ENCODE assay signal across 8 mouse cellular contexts in genomic region chr2:32694691-32695090, GRCm38 (mm10). TPM values are rescaled to one million over a fixed set of nuclear protein-coding genes. Genes with fewer than 3 reads are reported as not detected.
DNase-seq lines count a peak whose midpoint lies in the region; ATAC-seq lines count a peak whose summit lies in the region.

No protein-coding gene starts in this region.

- no peak for DNase-seq in kidney, adult 8-10 months
- no peak for DNase-seq in embryonic facial prominence, embryonic 14.5 days (ENCODE audit: low spot score)
- no peak for DNase-seq in limb, embryonic 11.5 days (ENCODE audit: low spot score)
- no peak for DNase-seq in frontal cortex, adult 2 months (ENCODE audit: extremely low spot score in 1 of 2, low spot score in 1 of 2)
- DNase-seq in gastrocnemius, postnatal 36 days, result no peak
- no peak for DNase-seq in left cerebral cortex, postnatal 4 days

- H3K4me1 ChIP-seq in kidney, embryonic 16.5 days (ENCODE audit: insufficient read depth, low read length), result peaks cover 17% of the 10 kb centered on the region
- peaks cover 5% of the 10 kb centered on the region; the same call in 1 of the 2 replicates for H3K4me1 ChIP-seq in embryonic facial prominence, embryonic 14.5 days (ENCODE audit: control insufficient read depth, insufficient read depth, low read length)
- peaks cover 3% of the 10 kb centered on the region; the same call in 1 of the 2 replicates for H3K4me1 ChIP-seq in limb, embryonic 11.5 days (ENCODE audit: control insufficient read depth, insufficient read depth, low read length)
- peaks cover 18% of the 10 kb centered on the region for H3K4me1 ChIP-seq in neural tube, embryonic 13.5 days (replicated peaks)

- H3K36me3 ChIP-seq in kidney, embryonic 16.5 days (ENCODE audit: insufficient read depth, low read length), result no peaks in the 10 kb centered on the region
- H3K36me3 ChIP-seq in embryonic facial prominence, embryonic 14.5 days (ENCODE audit: control insufficient read depth, insufficient read depth, low read length), result 0 out of 2 replicates have a peak, but pooled peaks cover 4% of the 10 kb centered on the region
- H3K36me3 ChIP-seq in limb, embryonic 11.5 days (ENCODE audit: control insufficient read depth, insufficient read depth, low read length), result no peaks in the 10 kb centered on the region
- no peaks in the 10 kb centered on the region for H3K36me3 ChIP-seq in neural tube, embryonic 13.5 days

- peak overlapping the region; percentile 85; the same call in 1 of the 2 replicates for H3K27ac ChIP-seq in kidney, embryonic 16.5 days (ENCODE audit: low read length)
- no peak overlapping the region for H3K27ac ChIP-seq in embryonic facial prominence, embryonic 14.5 days (replicated peaks; ENCODE audit: low read depth, low read length)
- no peak overlapping the region for H3K27ac ChIP-seq in limb, embryonic 11.5 days (replicated peaks; ENCODE audit: low read depth, low read length)
- H3K27ac ChIP-seq in neural tube, embryonic 13.5 days (replicated peaks), result peak overlapping the region; percentile 68; the same call in 1 of the 2 replicates

- intact Hi-C loops in gastrocnemius, postnatal 36 days (cut with DNase I), result no loop called here
- intact Hi-C loops in left cerebral cortex, postnatal 4 days (cut with DNase I), result loop anchor here (5.0 kb wide), 1 partner anchor 112 kb away; no protein-coding TSS in a partner anchor

- 86% methylated on average over 12 of the region's 12 CpGs for WGBS in kidney, embryonic 16.5 days
- WGBS in embryonic facial prominence, embryonic 14.5 days, result 86% methylated on average over 12 of the region's 12 CpGs
- 89% methylated on average over 12 of the region's 12 CpGs for WGBS in limb, embryonic 11.5 days
- WGBS in neural tube, embryonic 13.5 days, result 85% methylated on average over 12 of the region's 12 CpGs

- H3K4me2 ChIP-seq in kidney, embryonic 16.5 days (replicated peaks; ENCODE audit: low read depth, low read length), result peak overlapping the region; percentile 83
- H3K4me2 ChIP-seq in embryonic facial prominence, embryonic 14.5 days (ENCODE audit: low read depth, low read length), result peak overlapping the region; percentile 55
- peak overlapping the region; percentile 79; the same call in 1 of the 2 replicates for H3K4me2 ChIP-seq in limb, embryonic 11.5 days (ENCODE audit: low read depth, severe bottlenecking)
- H3K4me2 ChIP-seq in neural tube, embryonic 13.5 days, result peak overlapping the region; percentile 84

- H3K4me3 ChIP-seq in kidney, embryonic 16.5 days (ENCODE audit: low read length), result peak overlapping the region; percentile 83
- peak overlapping the region; percentile 69 for H3K4me3 ChIP-seq in embryonic facial prominence, embryonic 14.5 days (ENCODE audit: low read depth, low read length)
- peak overlapping the region; percentile 61; the same call in 1 of the 2 replicates for H3K4me3 ChIP-seq in limb, embryonic 11.5 days (ENCODE audit: low read depth, low read length)
- peak overlapping the region; percentile 72 for H3K4me3 ChIP-seq in neural tube, embryonic 13.5 days

- peak overlapping the region; percentile 78 for H3K9ac ChIP-seq in kidney, embryonic 16.5 days (replicated peaks; ENCODE audit: low read length)
- peak overlapping the region; percentile 53; the same call in 1 of the 2 replicates for H3K9ac ChIP-seq in embryonic facial prominence, embryonic 14.5 days (ENCODE audit: low read depth, low read length)
- peak overlapping the region; percentile 5; the same call in 1 of the 2 replicates for H3K9ac ChIP-seq in limb, embryonic 11.5 days (ENCODE audit: low read length)
- peak overlapping the region; percentile 66 for H3K9ac ChIP-seq in neural tube, embryonic 13.5 days

- 0 out of 2 replicates have a peak, but pooled peaks have one; percentile 1 for ATAC-seq in kidney, embryonic 16.5 days (ENCODE audit: low FRiP score, low TSS enrichment)
- no peak for ATAC-seq in embryonic facial prominence, embryonic 14.5 days (ENCODE audit: low read depth)
- ATAC-seq in limb, embryonic 11.5 days (ENCODE audit: insufficient number of reproducible peaks, low FRiP score, low TSS enrichment, low read depth), result no peak
- no peak for ATAC-seq in neural tube, embryonic 13.5 days (ENCODE audit: low read depth)

- no peaks in the 10 kb centered on the region for H3K9me3 ChIP-seq in kidney, embryonic 16.5 days (ENCODE audit: low read length)
- no peaks in the 10 kb centered on the region for H3K9me3 ChIP-seq in embryonic facial prominence, embryonic 14.5 days (ENCODE audit: control insufficient read depth, low read length)
- H3K9me3 ChIP-seq in limb, embryonic 11.5 days (ENCODE audit: control insufficient read depth, low read length), result no peaks in the 10 kb centered on the region
- no peaks in the 10 kb centered on the region for H3K9me3 ChIP-seq in neural tube, embryonic 13.5 days

- no peaks in the 10 kb centered on the region for H3K27me3 ChIP-seq in kidney, embryonic 16.5 days (ENCODE audit: insufficient read depth, low read length)
- no peaks in the 10 kb centered on the region for H3K27me3 ChIP-seq in embryonic facial prominence, embryonic 14.5 days (replicated peaks; ENCODE audit: control insufficient read depth, insufficient read depth, low read length)
- H3K27me3 ChIP-seq in limb, embryonic 11.5 days (ENCODE audit: control insufficient read depth, insufficient read depth, low read length), result no peaks in the 10 kb centered on the region
- H3K27me3 ChIP-seq in neural tube, embryonic 13.5 days, result no peaks in the 10 kb centered on the region

RNA-seq across cellular contexts. Expression of gene Fpgs, which starts 9.3 kb away (rescaled TPM):
- 42.3 and 45.1 TPM in 2 replicates for polyA plus RNA-seq in kidney, embryonic 16.5 days (2015; fragmentation: Nextera tagmentation; extraction: Ambion mirVana)
- 28.2 and 31.0 TPM in 2 replicates for polyA plus RNA-seq in embryonic facial prominence, embryonic 14.5 days (2014; fragmentation: Nextera tagmentation; extraction: Ambion mirVana)
- polyA plus RNA-seq in limb, embryonic 11.5 days (2014; fragmentation: Nextera tagmentation; extraction: Ambion mirVana), result 22.1 and 23.2 TPM in 2 replicates
- 14.3 and 14.7 TPM in 2 replicates for polyA plus RNA-seq in neural tube, embryonic 13.5 days (2015; fragmentation: Nextera tagmentation; extraction: Ambion mirVana)
- polyA plus RNA-seq in frontal cortex, adult 2 months (2012; rRNA removed), result 16.8 and 24.8 TPM in 2 replicates
- 1 to 10 TPM; 4.4 to 4.5 TPM for total RNA-seq in gastrocnemius, postnatal 36 days (2021)
- total RNA-seq in left cerebral cortex, postnatal 4 days (2021), result 10 to 100 TPM; 26.3 to 30.0 TPM

RNA-seq across cellular contexts. Expression of gene Cdk9, which starts 18.2 kb away (rescaled TPM):
- polyA plus RNA-seq in kidney, embryonic 16.5 days (2015; fragmentation: Nextera tagmentation; extraction: Ambion mirVana), result 113 and 115 TPM in 2 replicates
- polyA plus RNA-seq in embryonic facial prominence, embryonic 14.5 days (2014; fragmentation: Nextera tagmentation; extraction: Ambion mirVana), result 67.4 and 82.3 TPM in 2 replicates
- 98.3 and 101 TPM in 2 replicates for polyA plus RNA-seq in limb, embryonic 11.5 days (2014; fragmentation: Nextera tagmentation; extraction: Ambion mirVana)
- polyA plus RNA-seq in neural tube, embryonic 13.5 days (2015; fragmentation: Nextera tagmentation; extraction: Ambion mirVana), result 72.2 and 74.6 TPM in 2 replicates
- polyA plus RNA-seq in frontal cortex, adult 2 months (2012; rRNA removed), result 250 and 268 TPM in 2 replicates
- total RNA-seq in gastrocnemius, postnatal 36 days (2021), result 10 to 100 TPM; 18.1 to 21.0 TPM
- 10 to 100 TPM; 87.8 to 88.0 TPM for total RNA-seq in left cerebral cortex, postnatal 4 days (2021)

RNA-seq across cellular contexts. Expression of gene Sh2d3c, which starts 26.2 kb away (rescaled TPM):
- 41.5 and 44.2 TPM in 2 replicates for polyA plus RNA-seq in kidney, embryonic 16.5 days (2015; fragmentation: Nextera tagmentation; extraction: Ambion mirVana)
- polyA plus RNA-seq in embryonic facial prominence, embryonic 14.5 days (2014; fragmentation: Nextera tagmentation; extraction: Ambion mirVana), result 21.7 and 28.3 TPM in 2 replicates
- polyA plus RNA-seq in limb, embryonic 11.5 days (2014; fragmentation: Nextera tagmentation; extraction: Ambion mirVana), result 12.2 and 13.1 TPM in 2 replicates
- 42.5 and 51.4 TPM in 2 replicates for polyA plus RNA-seq in neural tube, embryonic 13.5 days (2015; fragmentation: Nextera tagmentation; extraction: Ambion mirVana)
- 28.1 and 28.6 TPM in 2 replicates for polyA plus RNA-seq in frontal cortex, adult 2 months (2012; rRNA removed)
- total RNA-seq in gastrocnemius, postnatal 36 days (2021), result 1 to 10 TPM; 6.4 to 7.0 TPM
- total RNA-seq in left cerebral cortex, postnatal 4 days (2021), result 10 to 100 TPM; 33.1 to 37.2 TPM

RNA-seq across cellular contexts. Expression of gene 6330409D20Rik, which starts 46.1 kb away (rescaled TPM):
- polyA plus RNA-seq in kidney, embryonic 16.5 days (2015; fragmentation: Nextera tagmentation; extraction: Ambion mirVana), result 0.16 TPM in 1 of 2 replicates, not detected in the other
- polyA plus RNA-seq in embryonic facial prominence, embryonic 14.5 days (2014; fragmentation: Nextera tagmentation; extraction: Ambion mirVana), result 0.33 and 0.45 TPM in 2 replicates
- 0.13 TPM in 1 of 2 replicates, not detected in the other for polyA plus RNA-seq in limb, embryonic 11.5 days (2014; fragmentation: Nextera tagmentation; extraction: Ambion mirVana)
- polyA plus RNA-seq in neural tube, embryonic 13.5 days (2015; fragmentation: Nextera tagmentation; extraction: Ambion mirVana), result 3.2 and 4.0 TPM in 2 replicates
- 3.2 and 3.5 TPM in 2 replicates for polyA plus RNA-seq in frontal cortex, adult 2 months (2012; rRNA removed)
- not detected for total RNA-seq in gastrocnemius, postnatal 36 days (2021)
- total RNA-seq in left cerebral cortex, postnatal 4 days (2021), result 1 to 10 TPM; 3.0 to 3.2 TPM

RNA-seq across cellular contexts. Expression of gene Eng, which starts 48.3 kb away (rescaled TPM):
- 93.6 and 98.7 TPM in 2 replicates for polyA plus RNA-seq in kidney, embryonic 16.5 days (2015; fragmentation: Nextera tagmentation; extraction: Ambion mirVana)
- 57.9 and 64.3 TPM in 2 replicates for polyA plus RNA-seq in embryonic facial prominence, embryonic 14.5 days (2014; fragmentation: Nextera tagmentation; extraction: Ambion mirVana)
- polyA plus RNA-seq in limb, embryonic 11.5 days (2014; fragmentation: Nextera tagmentation; extraction: Ambion mirVana), result 19.3 TPM in 2 replicates
- 28.4 and 31.5 TPM in 2 replicates for polyA plus RNA-seq in neural tube, embryonic 13.5 days (2015; fragmentation: Nextera tagmentation; extraction: Ambion mirVana)
- polyA plus RNA-seq in frontal cortex, adult 2 months (2012; rRNA removed), result 34.7 and 37.7 TPM in 2 replicates
- total RNA-seq in gastrocnemius, postnatal 36 days (2021), result 10 to 100 TPM; 23.9 to 26.7 TPM
- total RNA-seq in left cerebral cortex, postnatal 4 days (2021), result 10 to 100 TPM; 21.2 to 26.1 TPM

Comparison
In these comparisons a context has a peak if more than half of its experiments do, and no peak if none do; other contexts are left out.
1. H3K27ac ChIP-seq: peak in kidney, embryonic 16.5 days (single experiment) and neural tube, embryonic 13.5 days (single experiment); none in embryonic facial prominence, embryonic 14.5 days (single experiment) and limb, embryonic 11.5 days (single experiment).
2. H3K9ac ChIP-seq: peak in every context shown above with its lines; median percentile 78 in kidney, embryonic 16.5 days; 66 in neural tube, embryonic 13.5 days; 53 in embryonic facial prominence, embryonic 14.5 days; 5 in limb, embryonic 11.5 days.
3. Peak in every context shown above with its lines, with median percentiles within 50 percentile points of each other: H3K4me2 ChIP-seq and H3K4me3 ChIP-seq.